Mouse (Mus musculus): ENCODE results near the gene Ccl21b. TPM values are rescaled to one million over a fixed set of nuclear protein-coding genes. Genes with fewer than 3 reads are reported as not detected.
"Not testable (repeated sequence)": the region's sequence is repeated elsewhere in the genome, so short reads cannot be mapped to it uniquely, and the experiment has no call there.

Gene Ccl21b
- not detected in 2 replicates for total RNA-seq (2021)
- long read RNA-seq, experiment 1, partial matches to known transcripts: 0 of 1 reads
- long read RNA-seq, experiment 1, other reads (novel, unspliced or antisense): 1 of 1 reads
- long read RNA-seq, experiment 2, partial matches to known transcripts: 0 of 2 reads
- long read RNA-seq, experiment 2, other reads (novel, unspliced or antisense): 2 of 2 reads

GRCm38 (mm10) chr4:42255467-42255866 lies at the start of gene Ccl21b:
Ccl21b (plus strand) TSS chr4:42255767.
- DNase-seq: not testable (repeated sequence)

GRCm38 (mm10) chr4:42240339-42240738 lies 15.2 kb upstream of the Ccl21b start, which contains the start of gene Gm10600:
Gm10600 (plus strand) TSS chr4:42240639.
- DNase-seq: not testable (repeated sequence)

GRCm38 (mm10) chr4:42293967-42294366 lies 38.4 kb downstream of the Ccl21b start, which contains the start of gene Gm21953:
Gm21953 (plus strand) TSS chr4:42294267.
- not testable (repeated sequence) for DNase-seq

Other genes starting within 250 kb of the Ccl21b start
- not detected in 2 replicates for gene Gm21093, start 221.0 kb upstream of the Ccl21b start, total RNA-seq (2021)
- not detected in 2 replicates for gene Gm3893, start 164.6 kb upstream of the Ccl21b start, total RNA-seq (2021)
- 2.2 and 17.7 TPM in 2 replicates for gene Gm13304, start 140.9 kb upstream of the Ccl21b start, total RNA-seq (2021)
- gene Gm13306, start 102.3 kb upstream of the Ccl21b start, total RNA-seq (2021): 17.8 TPM in 1 of 2 replicates, not detected in the other
- gene Gm13305, start 87.2 kb upstream of the Ccl21b start, total RNA-seq (2021): 0.56 and 1.7 TPM in 2 replicates
- gene Gm10600, start 15.1 kb upstream of the Ccl21b start, total RNA-seq (2021): 0.89 and 1.8 TPM in 2 replicates
- not detected in 2 replicates for gene Gm21953, start 38.5 kb downstream of the Ccl21b start, total RNA-seq (2021)
- not detected in 2 replicates for gene Fam205a3, start 62.6 kb downstream of the Ccl21b start, total RNA-seq (2021)
- not detected in 2 replicates for gene Gm21586, start 183.6 kb downstream of the Ccl21b start, total RNA-seq (2021)
- gene Gm2163, start 211.0 kb downstream of the Ccl21b start, total RNA-seq (2021): 0.48 and 0.49 TPM in 2 replicates

Measured in adrenal gland, postnatal 14 days (tissue).